Mouse (Mus musculus) spleen, adult 2 months (tissue): ENCODE measurements around the gene Ttc9. TPM values are rescaled to one million over a fixed set of nuclear protein-coding genes. Genes with fewer than 3 reads are reported as not detected.

Experiments used
- DNase-seq, 2 experiments: peaks; one replicate each; pipeline versions ENCODE4 v3.0.0 to v3.0.0-alpha.2; 2012 to 2021; ENCODE audit warnings: low spot score in 2 of 2, low read depth in 1 of 2
- H3K27ac ChIP-seq: fragments of 200-500 bp; 2 replicates; pipeline ENCODE4 v1.5.1; 2012; ENCODE audit warnings: low read length, inconsistent platforms; ENCODE audit not compliant: insufficient read depth
- H3K27me3 ChIP-seq: fragments of 200-500 bp; 2 replicates; pipeline ENCODE4 v1.6.1; 2012; ENCODE audit warnings: mild to moderate bottlenecking, moderate library complexity, low read length, inconsistent platforms; ENCODE audit not compliant: control insufficient read depth, insufficient read depth
- H3K36me3 ChIP-seq: fragments of 200-500 bp; 2 replicates; pipeline ENCODE4 v1.6.1; 2012; ENCODE audit warnings: mild to moderate bottlenecking, low read length, inconsistent platforms; ENCODE audit not compliant: control insufficient read depth, insufficient read depth
- H3K4me1 ChIP-seq: fragments of 200-500 bp; 2 replicates; pipeline ENCODE4 v1.6.1; 2011; ENCODE audit warnings: inconsistent platforms; ENCODE audit not compliant: control insufficient read depth, insufficient read depth, insufficient read length
- H3K4me3 ChIP-seq: fragments of 200-500 bp; 2 replicates; pipeline ENCODE4 v1.5.1; 2011; ENCODE audit warnings: mild to moderate bottlenecking, inconsistent platforms; ENCODE audit not compliant: insufficient read depth, insufficient read length; ENCODE audit errors: extremely low read depth
- CTCF ChIP-seq: fragments of 200-500 bp; IDR thresholded peaks from 2 replicates; pipeline ENCODE4 v1.5.1; 2011; ENCODE audit warnings: mild to moderate bottlenecking, inconsistent platforms; ENCODE audit not compliant: insufficient read depth, insufficient read length, insufficient replicate concordance; ENCODE audit errors: extremely low read depth
- POLR2A ChIP-seq: fragments of 200-500 bp; IDR thresholded peaks from 2 replicates; pipeline ENCODE4 v1.6.1; 2011; ENCODE audit warnings: low read depth, low read length, inconsistent platforms
- WGBS: fragments of 180-500 bp; shearing (Covaris S2); methylation state at CpG from one replicate; pipeline ENCODE4 v1.1.7; 2018; 5-methylcytosine and 5-hydroxymethylcytosine counted together
- polyA plus RNA-seq: library from polyadenylated mRNA; depleted of rRNA; stranded (reverse); fragments of >200 nt; gene quantifications from 2 replicates; pipeline ENCODE4 v1.2.3, GENCODE M21; 2012

The Ttc9 gene
- polyA plus RNA-seq, 1 experiment, result 0.40 TPM

DNA sequence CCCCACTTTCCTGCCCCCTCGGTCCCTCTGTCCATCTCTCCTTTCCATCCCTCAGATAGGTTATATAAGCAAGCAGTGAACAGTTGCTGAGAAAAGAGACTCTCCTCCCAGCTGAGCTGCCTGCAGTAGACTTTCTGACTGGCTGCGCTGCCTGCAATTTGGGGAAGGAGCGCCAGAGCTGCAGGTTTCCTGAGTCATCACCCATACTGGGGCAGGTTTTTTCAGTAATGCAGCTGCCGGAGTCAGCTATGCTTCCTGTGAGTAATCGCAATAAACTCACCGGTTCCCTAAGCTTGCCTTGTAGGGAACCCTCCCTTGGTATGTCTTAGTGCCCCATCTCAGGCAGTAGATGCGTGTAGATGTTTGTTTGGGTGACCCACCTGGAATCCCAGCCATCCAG is 14.1 kb upstream of the Ttc9 start:
- Histone ChIP-seq H3K4me1 (no peaks in the 10 kb centered on the region), H3K27ac (no peak overlapping the region), H3K27me3 (no peaks in the 10 kb centered on the region), H3K4me3 (no peak overlapping the region), H3K36me3 (no peaks in the 10 kb centered on the region)
- TF ChIP-seq POLR2A (no peak), CTCF (no peak)
- DNase-seq, result no peak
- 17% methylated on average over 7 of the region's 7 CpGs for WGBS

DNA sequence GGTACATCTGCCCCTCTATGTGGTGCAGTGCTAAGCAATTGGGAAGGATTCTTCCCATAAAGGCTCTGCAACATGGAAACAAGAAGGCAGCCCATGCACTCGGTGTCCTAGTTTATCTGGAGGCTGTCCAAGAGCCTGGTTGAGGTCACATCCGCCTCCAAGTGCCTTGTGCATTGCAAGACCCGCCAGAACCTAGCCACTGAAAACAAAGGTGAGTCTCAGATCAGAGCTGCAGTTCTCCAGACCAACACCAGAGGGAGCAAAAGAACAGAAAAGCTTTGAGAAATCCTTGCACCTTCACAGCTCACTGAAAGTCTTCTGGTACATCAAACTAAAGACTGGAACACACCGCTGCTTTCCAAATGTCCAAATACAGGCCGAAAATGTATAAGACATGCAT is 11.7 kb upstream of the Ttc9 start:
- DNase-seq, result peak; percentile 18 to 61
- Histone ChIP-seq H3K27me3 (no peaks in the 10 kb centered on the region), H3K4me3 (no peak overlapping the region), H3K36me3 (no peaks in the 10 kb centered on the region), H3K4me1 (no peaks in the 10 kb centered on the region), H3K27ac (no peak overlapping the region)
- 11% methylated on average over 5 of the region's 5 CpGs for WGBS
- peak; percentile 65; the same call in 1 of the 2 replicates for TF ChIP-seq CTCF
- TF ChIP-seq POLR2A, result no peak

DNA sequence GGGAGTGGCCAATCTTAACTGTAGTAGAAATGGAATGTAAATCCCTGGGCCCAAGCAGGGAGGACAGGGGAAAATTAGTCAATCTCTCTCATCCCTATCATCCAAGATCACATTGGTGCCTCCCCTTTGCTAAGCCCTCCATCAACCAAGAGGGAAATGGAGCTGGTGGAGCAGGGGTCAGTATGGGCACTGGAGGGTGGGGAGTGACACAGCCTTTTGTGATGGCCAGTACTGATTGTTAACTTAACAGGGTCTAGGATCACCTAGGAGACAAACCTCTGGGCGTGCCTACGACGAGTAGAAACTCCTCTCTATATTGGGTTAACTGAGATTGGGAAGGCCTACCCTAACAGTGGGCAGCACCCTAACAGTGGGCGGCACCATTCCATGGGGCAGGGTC is 7.7 kb upstream of the Ttc9 start:
- WGBS, result 74% methylated on average over 4 of the region's 4 CpGs
- TF ChIP-seq POLR2A (no peak), CTCF (no peak)
- Histone ChIP-seq H3K4me3 (no peak overlapping the region), H3K4me1 (no peaks in the 10 kb centered on the region), H3K36me3 (no peaks in the 10 kb centered on the region), H3K27me3 (no peaks in the 10 kb centered on the region), H3K27ac (no peak overlapping the region)
- no peak for DNase-seq

DNA sequence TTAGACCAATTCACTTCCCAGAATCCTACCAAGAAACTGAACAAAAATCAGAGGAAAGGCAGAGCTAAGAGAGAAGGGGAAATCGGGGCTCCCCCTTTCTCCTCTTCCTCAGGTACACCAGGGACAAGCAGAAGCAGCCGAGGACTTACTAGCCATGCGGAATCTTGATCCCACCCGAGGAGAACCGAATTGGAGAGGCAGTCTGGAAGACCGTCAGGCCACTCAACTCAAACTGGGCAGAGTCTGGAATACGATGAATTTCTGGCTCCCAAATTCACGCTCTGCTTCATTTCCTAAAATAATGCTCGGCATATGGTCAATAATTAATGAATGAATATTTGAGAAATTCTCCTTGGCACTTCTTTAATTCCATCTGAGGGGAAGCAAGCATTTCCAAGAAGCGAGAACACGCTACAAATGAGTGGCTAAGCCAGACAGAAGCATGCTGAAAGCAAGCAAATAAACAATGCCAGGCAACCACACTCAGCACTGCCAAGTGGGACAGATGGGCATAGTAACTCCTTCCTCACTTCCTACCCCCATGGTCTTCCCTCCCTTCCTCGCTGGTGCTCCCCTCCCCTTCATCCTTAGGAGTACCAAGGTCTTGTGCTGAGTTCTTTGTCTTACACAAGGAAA is 4.7 kb upstream of the Ttc9 start:
- H3K4me3 ChIP-seq, result no peak overlapping the region
- H3K36me3 ChIP-seq, result no peaks in the 10 kb centered on the region
- peaks cover 8% of the 10 kb centered on the region for H3K27me3 ChIP-seq
- H3K27ac ChIP-seq, result no peak overlapping the region
- TF ChIP-seq POLR2A (no peak), CTCF (no peak)
- WGBS, result 77% methylated on average over 12 of the region's 12 CpGs
- DNase-seq, result no peak
- H3K4me1 ChIP-seq, result no peaks in the 10 kb centered on the region; the same call in 1 of the 2 replicates

DNA sequence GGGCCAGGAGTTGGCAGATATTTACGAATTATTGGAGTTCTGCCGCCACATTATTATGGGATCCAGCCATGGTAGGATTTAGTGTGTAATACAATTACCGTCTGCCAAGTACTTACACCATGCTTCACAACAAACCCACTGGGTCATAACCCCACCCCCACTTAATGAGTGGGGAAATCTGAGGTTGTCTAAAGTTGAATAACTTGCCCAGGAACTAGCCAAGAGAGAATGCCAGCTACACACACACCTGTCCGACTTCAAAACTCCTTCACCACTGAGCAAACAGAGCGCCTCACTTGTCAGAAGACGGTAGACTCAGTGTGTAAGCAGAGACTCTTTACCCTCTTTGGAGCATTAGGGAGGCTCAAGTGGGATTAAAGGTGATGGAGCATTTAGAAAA is 3.6 kb upstream of the Ttc9 start:
- Histone ChIP-seq H3K27me3 (peaks cover 14% of the 10 kb centered on the region), H3K36me3 (no peaks in the 10 kb centered on the region), H3K27ac (no peak overlapping the region), H3K4me3 (no peak overlapping the region), H3K4me1 (peaks cover 3% of the 10 kb centered on the region; the same call in 1 of the 2 replicates)
- 86% methylated on average over 6 of the region's 6 CpGs for WGBS
- TF ChIP-seq POLR2A (no peak), CTCF (no peak)
- no peak for DNase-seq

DNA sequence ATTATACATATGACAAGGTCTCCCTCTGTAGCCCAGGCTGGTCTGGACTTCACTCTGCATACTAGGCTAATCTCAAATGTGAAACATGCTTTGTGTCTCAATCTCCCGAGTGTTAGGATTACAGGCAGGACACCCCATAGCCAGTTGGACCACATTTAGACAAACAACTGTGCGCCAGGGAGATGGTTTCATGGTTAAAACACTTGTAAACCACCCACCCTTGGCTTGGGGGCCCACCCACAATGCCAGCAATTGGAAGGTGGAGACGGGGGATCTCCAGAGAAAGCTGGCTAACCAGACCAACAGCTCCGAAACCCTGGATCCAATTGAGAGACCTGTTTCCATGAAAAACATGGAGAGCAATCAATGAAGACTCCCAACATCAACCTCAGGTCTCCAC is 3.0 kb upstream of the Ttc9 start:
- no peak overlapping the region for H3K27ac ChIP-seq
- TF ChIP-seq CTCF, result no peak
- TF ChIP-seq POLR2A, result no peak
- peaks cover 14% of the 10 kb centered on the region for H3K27me3 ChIP-seq
- DNase-seq, result no peak
- no peak overlapping the region for H3K4me3 ChIP-seq
- H3K36me3 ChIP-seq, result no peaks in the 10 kb centered on the region
- peaks cover 3% of the 10 kb centered on the region; the same call in 1 of the 2 replicates for H3K4me1 ChIP-seq
- 84% methylated on average over 4 of the region's 4 CpGs for WGBS

DNA sequence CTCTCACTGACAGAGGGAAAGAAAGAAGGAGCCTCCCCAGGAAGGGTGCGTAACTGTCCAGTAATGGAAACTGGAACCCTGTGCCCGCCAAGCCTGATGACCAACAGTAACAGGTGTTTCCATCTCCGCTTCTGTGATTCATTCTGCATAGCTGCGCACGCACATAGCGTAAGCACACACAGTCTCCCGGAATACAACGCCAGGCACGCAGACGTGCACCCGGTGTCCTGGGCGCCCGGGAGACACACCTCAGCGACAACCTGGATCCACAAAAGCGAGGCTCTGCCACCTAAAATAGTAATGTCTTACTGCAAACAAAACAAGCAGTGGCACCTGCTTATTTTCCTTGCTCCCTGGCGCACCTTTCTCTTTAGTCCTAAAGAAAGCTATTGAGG is 532 bp upstream of the Ttc9 start:
- Histone ChIP-seq H3K27ac (no peak overlapping the region), H3K4me3 (no peak overlapping the region), H3K27me3 (peaks cover 14% of the 10 kb centered on the region), H3K36me3 (no peaks in the 10 kb centered on the region), H3K4me1 (peaks cover 3% of the 10 kb centered on the region; the same call in 1 of the 2 replicates)
- no peak for TF ChIP-seq CTCF
- TF ChIP-seq POLR2A, result no peak
- DNase-seq, result no peak
- WGBS, result 12% methylated on average over 16 of the region's 16 CpGs
